In genomic region chr4:138361370-138361821, GRCm38 (mm10) we compare ENCODE assay signal across 10 mouse cellular contexts. TPM values are rescaled to one million over a fixed set of nuclear protein-coding genes. Genes with fewer than 3 reads are reported as not detected.
A peak's percentile ranks its signal among the peaks of the same experiment; 100 is the strongest.
DNase-seq lines count a peak whose midpoint lies in the region; ATAC-seq and TF ChIP-seq lines count a peak whose summit lies in the region.
"Had no signal": no experiment of that assay in that cellular context is flagged by ENCODE, and none has a peak within 500 bp of the region (broad histone marks: within the 10 kb centered on the region; RNA-seq: fewer than 3 reads in every experiment).

No protein-coding gene starts in this region.

- WGBS in heart, embryonic 10.5 days, result 11% methylated on average over 11 of the region's 11 CpGs
- 10% methylated on average over 11 of the region's 11 CpGs for WGBS in forebrain, embryonic 10.5 days
- 9% methylated on average over 11 of the region's 11 CpGs for WGBS in midbrain, embryonic 12.5 days

- peak overlapping the region; percentile 27 for H3K4me2 ChIP-seq in midbrain, embryonic 12.5 days (replicated peaks)
- H3K4me2 ChIP-seq: embryonic facial prominence, embryonic 15.5 days had no signal

- peak overlapping the region; percentile 18; the same call in 1 of the 2 replicates for H3K9ac ChIP-seq in ES-E14 (ENCODE audit: insufficient read depth, low read depth, low read length, poor library complexity, severe bottlenecking)
- H3K9ac ChIP-seq in midbrain, embryonic 12.5 days (replicated peaks), result 0 out of 2 replicates have a peak overlapping the region, but pooled peaks have one; percentile 12
- H3K9ac ChIP-seq: embryonic facial prominence, embryonic 15.5 days had no signal

- ATAC-seq in midbrain, embryonic 12.5 days (ENCODE audit: low FRiP score, low read depth), result no peak

- peaks cover 4% of the 10 kb centered on the region; the same call in 1 of the 2 replicates for H3K4me1 ChIP-seq in heart, embryonic 10.5 days
- H3K4me1 ChIP-seq in ES-E14 (ENCODE audit: control insufficient read depth in 2 of 2, insufficient read depth in 2 of 2, low read length in 2 of 2, poor library complexity in 1 of 2), result peaks cover 0 to 15% of the 10 kb centered on the region in 2 experiments; a peak in 2 of 4 replicates
- H3K4me1 ChIP-seq in forebrain, embryonic 10.5 days, result peaks cover 12% of the 10 kb centered on the region
- peaks cover 9% of the 10 kb centered on the region for H3K4me1 ChIP-seq in midbrain, embryonic 12.5 days
- H3K4me1 ChIP-seq: embryonic facial prominence, embryonic 15.5 days had no signal

- no peak overlapping the region for H3K27ac ChIP-seq in heart, embryonic 10.5 days
- H3K27ac ChIP-seq in ES-E14 (ENCODE audit: insufficient read depth, low read depth, low read length, poor library complexity, severe bottlenecking), result peak overlapping the region; percentile 42
- peak overlapping the region; percentile 27; the same call in 1 of the 2 replicates for H3K27ac ChIP-seq in forebrain, embryonic 10.5 days
- H3K27ac ChIP-seq in midbrain, embryonic 12.5 days (replicated peaks), result 0 out of 2 replicates have a peak overlapping the region, but pooled peaks have one; percentile 7
- H3K27ac ChIP-seq: embryonic facial prominence, embryonic 15.5 days had no signal

- H3K9me3 ChIP-seq in heart, embryonic 10.5 days, result no peaks in the 10 kb centered on the region
- no peaks in the 10 kb centered on the region for H3K9me3 ChIP-seq in ES-E14 (ENCODE audit: control insufficient read depth, insufficient read depth, low read depth, low read length)
- no peaks in the 10 kb centered on the region for H3K9me3 ChIP-seq in forebrain, embryonic 10.5 days
- H3K9me3 ChIP-seq in midbrain, embryonic 12.5 days, result no peaks in the 10 kb centered on the region
- H3K9me3 ChIP-seq: embryonic facial prominence, embryonic 15.5 days had no signal

- peak overlapping the region; percentile 16; the same call in 1 of the 2 replicates for H3K4me3 ChIP-seq in heart, embryonic 10.5 days
- H3K4me3 ChIP-seq in ES-E14 (ENCODE audit: insufficient read depth in 1 of 2, low read depth in 1 of 2, low read length in 2 of 2, poor library complexity in 1 of 2, severe bottlenecking in 1 of 2), result peak overlapping the region; percentile 11 to 21; a peak in 2 of 4 replicates
- peak overlapping the region; percentile 13 for H3K4me3 ChIP-seq in forebrain, embryonic 10.5 days
- H3K4me3 ChIP-seq in midbrain, embryonic 12.5 days, result no peak overlapping the region
- H3K4me3 ChIP-seq: embryonic facial prominence, embryonic 15.5 days had no signal

- in situ Hi-C loops in ES-E14 (cut with MboI; ENCODE audit: low sequenced_read_pairs in 2 of 2, unreplicated experiment in 2 of 2), result no loop called here

- DNase-seq in heart, embryonic 10.5 days (ENCODE audit: low spot score), result no peak
- DNase-seq in heart, adult 8-10 months (ENCODE audit: low spot score), result no peak
- DNase-seq in ES-E14 (ENCODE audit: low read depth, low spot score), result no peak
- DNase-seq in forebrain, embryonic 10.5 days (ENCODE audit: extremely low spot score, low spot score), result peak; percentile 23
- DNase-seq in B cell, adult 2 months, result no peak
- DNase-seq in ovary, postnatal 10 days (ENCODE audit: low spot score), result no peak
- DNase-seq in spleen, postnatal 36 days (ENCODE audit: low spot score in 2 of 2), result no peak
- DNase-seq: heart, postnatal 10 days had no signal

- peaks cover 30% of the 10 kb centered on the region for H3K27me3 ChIP-seq in heart, embryonic 10.5 days (ENCODE audit: insufficient read depth, poor library complexity, severe bottlenecking)
- H3K27me3 ChIP-seq in forebrain, embryonic 10.5 days (ENCODE audit: poor library complexity, severe bottlenecking), result peaks cover 29% of the 10 kb centered on the region
- peaks cover 21% of the 10 kb centered on the region for H3K27me3 ChIP-seq in midbrain, embryonic 12.5 days

- no peaks in the 10 kb centered on the region for H3K36me3 ChIP-seq in heart, embryonic 10.5 days
- no peaks in the 10 kb centered on the region for H3K36me3 ChIP-seq in ES-E14 (ENCODE audit: control insufficient read depth, insufficient read depth, low read length, poor library complexity, severe bottlenecking)
- no peaks in the 10 kb centered on the region for H3K36me3 ChIP-seq in forebrain, embryonic 10.5 days (replicated peaks)
- no peaks in the 10 kb centered on the region for H3K36me3 ChIP-seq in midbrain, embryonic 12.5 days
- H3K36me3 ChIP-seq: embryonic facial prominence, embryonic 15.5 days had no signal

TF ChIP-seq in ES-E14, 5 proteins besides CTCF, POLR2A, EP300 and RAD21:
- no peak for TF ChIP-seq CHD2 (IDR thresholded peaks at IDR 0.05; ENCODE audit: low read depth, low read length)
- TF ChIP-seq HCFC1 (IDR thresholded peaks at IDR 0.05; ENCODE audit: borderline replicate concordance, insufficient read depth, low read length), result no peak
- TF ChIP-seq ZC3H11A (IDR thresholded peaks at IDR 0.05; ENCODE audit: borderline replicate concordance, low read depth, low read length), result no peak
- TF ChIP-seq ZNF384 (IDR thresholded peaks at IDR 0.05; ENCODE audit: low read depth, low read length), result no peak
- no peak for TF ChIP-seq MAFK (IDR thresholded peaks at IDR 0.05; ENCODE audit: insufficient read depth, low read depth, low read length)

RNA-seq across cellular contexts. Expression of gene Cda, which starts 6.4 kb away (rescaled TPM):
- 4.5 and 5.2 TPM in 2 replicates for polyA plus RNA-seq in heart, embryonic 10.5 days (2016; fragmentation: Nextera tagmentation; extraction: Ambion mirVana)
- total RNA-seq in heart, adult 8-10 months (2022), result 1 to 10 TPM; 2.1 to 3.2 (median 2.8) TPM
- 1.9 and 3.1 TPM in 2 replicates for total RNA-seq in ES-E14 (2012; rRNA removed)
- 2.1 and 2.5 TPM in 2 replicates for polyA plus RNA-seq in forebrain, embryonic 10.5 days (2016; fragmentation: Nextera tagmentation; extraction: Ambion mirVana)
- polyA plus RNA-seq in midbrain, embryonic 12.5 days (2016; fragmentation: Nextera tagmentation; extraction: Ambion mirVana), result 1.6 and 1.8 TPM in 2 replicates

RNA-seq across cellular contexts. Expression of gene Fam43b, which starts 34.9 kb away (rescaled TPM):
- 0.16 TPM in 1 of 2 replicates, not detected in the other for polyA plus RNA-seq in heart, embryonic 10.5 days (2016; fragmentation: Nextera tagmentation; extraction: Ambion mirVana)
- not detected for total RNA-seq in heart, adult 8-10 months (2022)
- total RNA-seq in ES-E14 (2012; rRNA removed), result 0.69 and 0.89 TPM in 2 replicates
- not detected in 2 replicates for polyA plus RNA-seq in forebrain, embryonic 10.5 days (2016; fragmentation: Nextera tagmentation; extraction: Ambion mirVana)
- polyA plus RNA-seq in midbrain, embryonic 12.5 days (2016; fragmentation: Nextera tagmentation; extraction: Ambion mirVana), result 0.27 and 0.34 TPM in 2 replicates
- total RNA-seq: heart, postnatal 10 days had no signal

RNA-seq across cellular contexts. Expression of gene Pink1, which starts 35.3 kb away (rescaled TPM):
- polyA plus RNA-seq in heart, embryonic 10.5 days (2016; fragmentation: Nextera tagmentation; extraction: Ambion mirVana), result 27.8 and 42.2 TPM in 2 replicates
- total RNA-seq in heart, adult 8-10 months (2022), result 100 to 1,000 TPM; 791 to 970 (median 864) TPM
- total RNA-seq in ES-E14 (2012; rRNA removed), result 13.4 and 14.2 TPM in 2 replicates
- 24.6 and 26.7 TPM in 2 replicates for polyA plus RNA-seq in forebrain, embryonic 10.5 days (2016; fragmentation: Nextera tagmentation; extraction: Ambion mirVana)
- polyA plus RNA-seq in midbrain, embryonic 12.5 days (2016; fragmentation: Nextera tagmentation; extraction: Ambion mirVana), result 69.1 and 71.8 TPM in 2 replicates

RNA-seq across cellular contexts. Expression of gene Ddost, which starts 56.9 kb away (rescaled TPM):
- polyA plus RNA-seq in heart, embryonic 10.5 days (2016; fragmentation: Nextera tagmentation; extraction: Ambion mirVana), result 340 and 349 TPM in 2 replicates
- 10 to 100 TPM; 63.3 to 65.5 (median 64.3) TPM for total RNA-seq in heart, adult 8-10 months (2022)
- 317 and 466 TPM in 2 replicates for total RNA-seq in ES-E14 (2012; rRNA removed)
- polyA plus RNA-seq in forebrain, embryonic 10.5 days (2016; fragmentation: Nextera tagmentation; extraction: Ambion mirVana), result 279 and 281 TPM in 2 replicates
- 210 and 216 TPM in 2 replicates for polyA plus RNA-seq in midbrain, embryonic 12.5 days (2016; fragmentation: Nextera tagmentation; extraction: Ambion mirVana)
